Mouse (Mus musculus) megakaryocyte, embryonic 14.5 days (primary cell): ENCODE results near the gene Vwa8.

Experiments
- FLI1 ChIP-seq: IDR thresholded peaks from 2 replicates; pipeline ENCODE4 v1.6.1; 2012; ENCODE audit warnings: low read length, inconsistent platforms, mixed read lengths
- GATA1 ChIP-seq: IDR thresholded peaks from 3 replicates; pipeline ENCODE4 v1.6.1; 2012; ENCODE audit warnings: mixed read lengths, low read length, inconsistent platforms, borderline replicate concordance

- no peak for TF ChIP-seq GATA1
- no peak for TF ChIP-seq FLI1
Measured at GRCm38 (mm10) chr14:78912076-78912475, 63.2 kb downstream of the Vwa8 start.
